Mouse (Mus musculus) splenic B cell, adult 2 months (primary cell): ENCODE data around the gene Ctnnb1.

Experiments used
- DNase-seq: peaks from one replicate; pipeline ENCODE4 v3.0.0-alpha.2; 2011; ENCODE audit warnings: low read depth, low spot score
- H3K27me3 ChIP-seq: 2 replicates; pipeline ENCODE4 v1.6.1; 2012; ENCODE audit warnings: mild to moderate bottlenecking, low read length, moderate library complexity, mixed read lengths; ENCODE audit not compliant: control insufficient read depth, poor library complexity, insufficient read depth, severe bottlenecking
- H3K36me3 ChIP-seq: 2 replicates; pipeline ENCODE4 v1.6.1; 2012; ENCODE audit warnings: mild to moderate bottlenecking, low read length, moderate library complexity, mixed read lengths; ENCODE audit not compliant: control insufficient read depth, poor library complexity, insufficient read depth, severe bottlenecking

Gene Ctnnb1

DNA sequence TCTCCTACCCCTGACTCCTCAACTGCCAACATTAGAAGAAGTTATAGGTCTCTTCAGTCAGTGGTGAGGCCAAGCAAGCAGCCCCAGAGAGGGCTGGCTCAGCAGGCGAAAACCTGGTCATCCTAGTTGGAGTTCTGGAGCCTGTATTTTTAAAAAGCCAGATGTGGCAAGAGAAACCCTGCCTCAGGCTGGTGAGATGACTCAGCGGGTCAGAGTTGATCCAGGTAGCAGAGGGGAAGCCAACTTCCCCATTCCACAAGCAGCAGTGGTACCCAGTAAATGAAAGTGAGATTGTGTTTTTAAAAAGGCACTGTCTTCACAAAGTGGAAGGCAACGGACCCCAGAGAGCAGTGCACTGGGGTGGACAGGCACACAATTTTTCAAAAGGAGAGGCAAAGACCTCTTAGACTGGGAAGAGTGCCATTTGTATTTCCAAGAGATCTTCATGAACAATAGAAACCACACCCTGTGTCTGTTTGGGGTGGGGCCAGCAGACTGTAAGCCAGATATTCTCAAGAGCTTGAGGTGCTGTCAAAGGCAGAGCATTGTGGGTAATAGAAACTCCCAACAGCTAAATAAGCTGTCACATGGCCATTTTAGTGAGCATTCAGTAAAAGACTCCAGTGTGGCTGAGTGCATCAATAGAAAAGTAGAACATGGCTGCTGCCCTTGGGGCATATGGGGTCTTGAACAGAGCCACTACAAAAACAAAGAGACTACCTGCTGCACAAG lies 33.1 kb downstream of the Ctnnb1 start:
- H3K36me3 ChIP-seq = peaks cover 11% of the 10 kb centered on the region
- peak; percentile 22 for DNase-seq
- H3K27me3 ChIP-seq = no peaks in the 10 kb centered on the region

- no peak for DNase-seq
- Histone ChIP-seq H3K27me3 (no peaks in the 10 kb centered on the region), H3K36me3 (peaks cover 10% of the 10 kb centered on the region)
Observed at GRCm38 (mm10) chr9:120963104-120963503, 34.1 kb downstream of the Ctnnb1 start.

- Histone ChIP-seq H3K27me3 (no peaks in the 10 kb centered on the region), H3K36me3 (peaks cover 9% of the 10 kb centered on the region)
- no peak for DNase-seq
Observed at GRCm38 (mm10) chr9:120963720-120964119, 34.7 kb downstream of the Ctnnb1 start.

GRCm38 (mm10) chr9:120964224-120964623 lies 35.2 kb downstream of the Ctnnb1 start:
- Histone ChIP-seq H3K36me3 (peaks cover 8% of the 10 kb centered on the region), H3K27me3 (no peaks in the 10 kb centered on the region)
- DNase-seq = no peak

GRCm38 (mm10) chr9:120965007-120965406 lies 36.0 kb downstream of the Ctnnb1 start:
- H3K27me3 ChIP-seq = no peaks in the 10 kb centered on the region
- DNase-seq = no peak
- H3K36me3 ChIP-seq = peaks cover 2% of the 10 kb centered on the region

GRCm38 (mm10) chr9:120973026-120973515 lies 44.1 kb downstream of the Ctnnb1 start:
- no peak for DNase-seq
- Histone ChIP-seq H3K27me3 (no peaks in the 10 kb centered on the region), H3K36me3 (no peaks in the 10 kb centered on the region)

DNA sequence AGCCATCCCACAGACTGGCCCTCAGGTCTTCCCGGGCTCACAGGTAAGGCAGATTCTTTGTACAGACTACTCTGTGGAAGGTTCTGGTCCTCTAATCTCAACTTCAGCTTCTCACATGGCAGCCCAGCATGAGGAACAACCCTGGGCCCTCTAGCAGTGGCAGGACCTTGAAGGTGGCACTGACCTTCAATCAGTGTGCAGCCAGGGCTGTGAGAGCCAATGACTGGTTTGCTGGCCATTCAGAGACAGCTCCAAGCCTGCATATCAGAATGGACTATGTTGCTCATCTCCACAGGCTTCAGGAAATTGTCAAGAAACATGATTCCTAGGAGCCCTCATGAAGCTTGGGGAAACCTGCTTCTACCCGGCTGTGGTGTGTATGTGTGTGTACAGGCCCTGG lies 45.2 kb downstream of the Ctnnb1 start:
- Histone ChIP-seq H3K36me3 (no peaks in the 10 kb centered on the region), H3K27me3 (no peaks in the 10 kb centered on the region)
- no peak for DNase-seq

DNA sequence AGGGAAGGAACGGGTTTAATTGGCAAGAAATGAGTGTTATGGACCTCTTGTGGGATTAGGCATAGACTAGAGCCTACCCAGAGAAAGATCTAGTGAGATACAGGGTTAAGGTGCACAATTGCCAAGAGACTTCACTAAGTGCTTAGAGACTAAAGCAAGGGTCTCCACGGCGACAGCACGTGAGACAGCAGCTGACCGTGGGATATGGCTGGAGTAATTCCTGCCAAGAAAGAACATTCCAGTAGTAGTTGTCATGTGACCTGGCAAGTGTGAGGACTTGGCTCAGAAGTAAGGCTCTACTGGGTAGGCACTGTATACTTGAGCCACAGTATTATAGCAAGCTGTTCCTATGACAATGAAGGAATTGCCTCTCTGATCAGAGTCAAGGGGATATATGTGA lies 47.1 kb downstream of the Ctnnb1 start:
- DNase-seq = no peak
- H3K27me3 ChIP-seq = no peaks in the 10 kb centered on the region
- no peaks in the 10 kb centered on the region for H3K36me3 ChIP-seq

GRCm38 (mm10) chr9:120976856-120977255 lies 47.8 kb downstream of the Ctnnb1 start:
- no peaks in the 10 kb centered on the region for H3K27me3 ChIP-seq
- H3K36me3 ChIP-seq = no peaks in the 10 kb centered on the region
- no peak for DNase-seq

- Histone ChIP-seq H3K36me3 (no peaks in the 10 kb centered on the region), H3K27me3 (no peaks in the 10 kb centered on the region)
- no peak for DNase-seq
Observed at GRCm38 (mm10) chr9:120981777-120982176, 52.8 kb downstream of the Ctnnb1 start.

DNA sequence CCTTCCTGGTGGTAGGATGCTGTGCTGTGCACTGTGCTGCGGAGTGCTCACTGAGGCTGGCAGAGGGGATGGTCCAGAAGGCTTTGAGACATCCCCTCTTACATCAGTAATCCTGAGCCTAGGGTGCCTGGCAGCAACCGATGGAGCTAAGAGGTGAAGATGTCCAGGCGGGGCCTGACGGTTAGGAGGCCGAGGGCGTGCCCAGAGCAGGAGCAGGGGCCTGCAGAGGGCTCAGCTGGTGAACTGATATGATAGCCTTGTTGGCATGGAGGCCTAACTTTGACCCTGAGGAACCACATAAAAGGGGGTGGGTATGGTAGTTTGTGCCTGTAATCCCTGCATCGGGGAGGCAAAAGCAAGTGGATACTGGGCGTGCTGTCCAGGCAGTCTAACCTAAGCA lies 54.8 kb downstream of the Ctnnb1 start:
- no peaks in the 10 kb centered on the region for H3K36me3 ChIP-seq
- DNase-seq = no peak
- no peaks in the 10 kb centered on the region for H3K27me3 ChIP-seq

DNA sequence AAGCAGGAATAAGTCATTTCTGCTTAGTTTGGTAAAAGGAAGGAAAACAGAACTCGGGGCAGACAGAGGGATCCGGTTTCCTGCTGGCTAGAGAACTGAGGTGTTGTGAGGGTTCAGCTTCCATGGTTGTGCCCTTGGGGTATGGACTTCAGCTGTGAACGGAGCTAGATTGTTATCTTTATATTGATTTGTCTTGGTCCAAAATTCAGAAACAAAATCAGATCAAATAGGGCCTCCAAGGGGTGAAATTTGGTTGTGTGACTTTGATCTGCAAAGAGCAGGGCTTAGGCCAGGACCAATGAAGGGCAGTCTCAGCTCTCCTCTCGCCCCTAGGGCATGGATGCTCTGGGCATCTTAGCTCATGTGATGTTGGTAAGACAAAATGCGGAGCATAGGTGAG lies 55.5 kb downstream of the Ctnnb1 start:
- no peaks in the 10 kb centered on the region for H3K27me3 ChIP-seq
- H3K36me3 ChIP-seq = no peaks in the 10 kb centered on the region
- DNase-seq = no peak

GRCm38 (mm10) chr9:120985009-120985408 lies 56.0 kb downstream of the Ctnnb1 start:
- Histone ChIP-seq H3K27me3 (no peaks in the 10 kb centered on the region), H3K36me3 (no peaks in the 10 kb centered on the region)
- DNase-seq = no peak

- no peak for DNase-seq
- no peaks in the 10 kb centered on the region for H3K36me3 ChIP-seq
- no peaks in the 10 kb centered on the region for H3K27me3 ChIP-seq
Observed at GRCm38 (mm10) chr9:120985524-120985923, 56.5 kb downstream of the Ctnnb1 start.

DNA sequence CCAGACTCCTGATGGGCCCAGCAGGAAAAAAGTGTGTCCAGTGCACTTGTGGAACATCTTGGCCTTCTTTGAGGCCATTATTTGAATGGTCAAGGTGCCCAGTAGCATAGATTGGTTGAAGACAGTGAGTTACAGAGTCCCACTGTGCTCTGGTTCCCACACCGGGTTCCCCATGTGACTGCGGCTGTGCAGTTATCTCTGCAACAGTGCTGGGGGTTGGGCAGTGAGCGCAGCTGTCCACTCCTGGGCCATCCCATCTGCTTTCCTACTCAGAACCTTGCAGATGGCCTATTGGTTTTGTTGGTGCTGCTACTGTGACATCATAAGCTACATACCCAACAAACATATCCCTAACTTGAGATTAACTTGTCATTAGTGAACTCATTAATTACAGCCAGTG lies 57.2 kb downstream of the Ctnnb1 start:
- Histone ChIP-seq H3K27me3 (no peaks in the 10 kb centered on the region), H3K36me3 (no peaks in the 10 kb centered on the region)
- no peak for DNase-seq

DNA sequence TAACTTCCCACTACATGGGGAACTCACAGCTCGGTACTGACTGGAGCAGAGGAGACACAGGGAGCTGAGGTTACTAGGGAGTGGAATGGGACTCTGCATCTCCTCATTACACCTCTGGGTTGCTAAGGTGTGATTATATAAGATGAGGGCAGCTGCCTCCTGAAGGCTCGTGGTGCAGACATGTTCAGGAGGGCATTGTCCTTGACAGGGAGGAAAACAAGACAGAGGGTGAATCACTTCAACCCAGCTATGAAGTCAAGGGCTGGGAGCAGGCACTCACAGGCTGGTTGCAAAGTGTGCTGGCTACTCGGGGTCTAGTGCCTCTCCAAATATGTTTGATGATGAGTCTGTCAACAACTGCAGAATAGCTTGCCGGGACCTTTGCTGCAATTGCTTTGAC lies 58.0 kb downstream of the Ctnnb1 start:
- H3K27me3 ChIP-seq = no peaks in the 10 kb centered on the region
- H3K36me3 ChIP-seq = no peaks in the 10 kb centered on the region
- no peak for DNase-seq
